Mouse (Mus musculus): ENCODE measurements around the gene Sprr1b. TPM values are rescaled to one million over a fixed set of nuclear protein-coding genes. Genes with fewer than 3 reads are reported as not detected.

Sprr1b gene
- not detected for polyA plus RNA-seq (2014; fragmentation: Illumina TruSeq; extraction: RNeasy Lipid Tissue Mini Kit (QIAGEN cat#74804); ENCODE audit: low read depth, low replicate concordance)

DNA sequence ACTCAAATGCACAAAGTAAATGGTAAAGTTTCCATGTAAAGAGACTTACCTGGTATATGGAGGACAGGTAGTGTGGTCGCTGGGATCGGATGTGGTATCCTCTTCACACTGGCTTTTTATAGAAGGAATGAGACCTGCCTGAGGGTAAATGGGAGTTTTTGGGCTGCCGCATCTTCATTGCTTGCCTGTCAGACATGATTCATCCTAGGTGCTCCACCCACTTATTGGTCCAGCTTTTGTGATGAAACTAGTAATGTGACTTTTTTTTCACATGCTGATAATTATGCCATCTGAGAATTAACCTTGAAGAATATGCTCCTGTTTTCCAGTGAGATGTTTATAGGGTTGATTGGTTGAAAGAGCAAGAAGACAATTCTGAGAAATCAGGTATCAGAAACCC is at the start of gene Sprr1b:
Gene Sprr1b (minus strand): TSS at position 101 of the 400 bp plus-strand sequence.

DNA sequence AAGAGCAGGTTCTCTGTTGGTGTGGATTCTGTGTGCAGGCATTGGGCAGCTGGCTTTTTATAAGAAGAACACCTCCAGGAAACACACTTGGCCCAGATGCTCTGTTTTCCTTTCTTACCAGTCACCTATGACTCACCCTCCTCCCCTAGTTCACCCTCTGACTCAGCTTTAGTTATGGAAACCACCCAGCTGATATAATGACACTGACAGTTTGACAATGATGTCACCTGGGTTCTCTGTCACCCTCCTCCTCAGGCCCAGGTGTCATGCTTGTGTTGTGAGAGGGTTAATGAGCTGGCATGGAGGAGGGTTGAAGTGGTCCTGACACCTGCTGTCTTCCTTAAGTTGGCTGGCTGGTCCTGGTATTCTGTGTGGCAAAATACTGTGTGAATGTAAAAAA is 47.3 kb upstream of the Sprr1b start, which contains the start of gene Sprr1a:
Gene Sprr1a (minus strand): TSS at position 33 of the 400 bp plus-strand sequence.

DNA sequence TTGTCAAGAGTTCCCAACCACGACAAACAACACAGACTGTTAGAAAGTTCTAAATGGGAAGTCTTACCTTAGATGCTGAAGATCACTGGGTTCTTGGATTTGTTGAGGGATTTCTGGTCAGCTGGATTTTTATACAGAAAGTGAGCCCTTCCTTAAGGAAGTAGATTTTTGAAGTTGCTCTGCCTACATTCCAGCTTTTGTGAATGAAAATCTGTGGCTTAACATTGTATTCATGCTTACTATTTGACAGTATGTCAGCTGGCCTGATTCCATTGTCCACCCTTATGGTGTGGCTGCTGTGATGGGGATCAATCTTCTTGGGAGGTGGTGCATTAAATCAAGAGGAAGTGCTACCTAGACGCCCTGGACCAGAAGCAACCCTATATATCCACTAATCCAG is 20.0 kb upstream of the Sprr1b start, which contains the start of gene Sprr3:
Gene Sprr3 (minus strand): TSS at position 101 of the 400 bp plus-strand sequence.

DNA sequence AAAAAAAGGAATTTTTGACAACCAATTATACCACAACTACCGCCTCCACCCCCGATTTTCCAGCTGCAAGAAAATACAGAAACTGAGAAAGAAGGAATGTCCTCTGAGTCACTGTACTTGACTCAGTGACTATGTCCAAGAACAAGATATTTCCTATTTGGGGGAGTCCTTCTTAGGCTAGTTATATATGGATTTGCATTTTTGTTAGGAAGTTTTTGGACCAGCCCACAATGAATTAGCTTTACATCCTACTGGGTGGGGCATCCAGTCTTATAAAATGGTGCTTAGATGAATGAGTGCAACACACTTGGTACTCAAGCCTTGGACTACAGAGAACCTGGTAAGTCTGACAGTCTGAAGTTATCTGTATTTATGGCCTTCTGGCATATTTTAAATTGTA is 6.3 kb downstream of the Sprr1b start, which contains the start of gene Sprr2k:
Gene Sprr2k (plus strand): TSS at position 301 of the 400 bp plus-strand sequence.

DNA sequence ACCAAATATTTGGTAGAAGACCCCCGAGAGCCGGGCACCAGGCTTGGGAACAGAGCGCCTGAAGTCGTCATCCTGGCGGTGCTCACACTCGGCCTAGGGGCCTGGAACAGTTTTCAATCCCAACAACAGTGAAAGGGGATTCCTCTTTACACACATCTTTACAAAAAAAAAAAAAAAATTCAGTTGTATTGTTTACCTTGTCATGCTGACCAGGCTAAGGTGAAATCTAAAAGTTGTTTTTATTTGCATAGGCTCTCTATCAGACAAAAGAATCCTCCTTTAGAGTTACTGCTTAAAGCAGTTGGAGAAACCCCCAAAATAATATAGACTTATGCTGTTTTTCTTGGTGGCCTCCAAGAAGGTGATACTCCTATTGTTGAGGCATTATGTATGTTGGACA is 9.3 kb downstream of the Sprr1b start, which contains the start of gene Gm9774:
Gene Gm9774 (minus strand): TSS at position 101 of the 400 bp plus-strand sequence.

DNA sequence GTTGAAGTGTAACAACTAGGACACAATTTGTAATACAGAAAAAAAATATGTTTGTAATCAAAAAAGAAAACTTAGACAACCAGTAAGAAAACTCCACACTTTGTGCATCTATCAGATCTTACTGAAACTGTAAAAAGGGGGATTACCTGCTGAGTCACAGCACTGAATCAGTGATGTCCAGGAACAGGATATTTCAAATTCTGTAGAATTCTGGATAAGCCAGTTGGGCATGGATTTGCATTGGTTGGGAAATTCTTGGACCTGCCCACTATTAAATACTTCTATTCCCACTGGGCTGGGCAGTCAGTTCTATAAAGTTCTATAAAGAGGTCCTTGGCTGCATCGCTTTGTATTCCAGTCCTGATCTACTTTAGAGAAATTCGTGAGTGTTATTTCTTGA is 20.8 kb downstream of the Sprr1b start, which contains the start of gene Sprr2j-ps:
Gene Sprr2j-ps (plus strand): TSS at position 301 of the 400 bp plus-strand sequence.

DNA sequence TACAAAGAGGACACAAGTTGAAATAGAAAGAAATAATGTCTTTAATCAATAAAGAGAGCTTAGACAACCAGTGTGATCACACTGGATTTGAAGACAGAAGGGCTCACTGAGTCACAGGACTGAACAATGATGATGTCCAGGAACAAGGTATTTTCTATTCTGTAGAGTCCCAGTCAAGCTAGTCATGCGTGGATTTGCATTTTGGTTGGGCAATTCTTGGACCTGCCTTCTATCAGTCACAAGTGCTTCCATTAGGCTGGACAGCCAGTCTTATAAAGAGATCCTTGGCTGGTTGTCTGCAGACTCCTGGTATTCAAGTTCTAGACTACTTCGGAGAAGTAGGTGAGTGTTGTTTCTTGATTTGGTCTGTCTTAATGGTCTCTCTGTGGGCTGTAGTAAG is 30.9 kb downstream of the Sprr1b start, which contains the start of gene Sprr2i:
Gene Sprr2i (plus strand): TSS at position 301 of the 400 bp plus-strand sequence.

Other genes with a start within 250 kb of the Sprr1b start
- not detected for gene Sprr2a1, start 223.0 kb downstream of the Sprr1b start, polyA plus RNA-seq (2014; fragmentation: Illumina TruSeq; extraction: RNeasy Lipid Tissue Mini Kit (QIAGEN cat#74804); ENCODE audit: low read depth, low replicate concordance)
- gene Sprr2a2, start 222.9 kb downstream of the Sprr1b start, polyA plus RNA-seq (2014; fragmentation: Illumina TruSeq; extraction: RNeasy Lipid Tissue Mini Kit (QIAGEN cat#74804); ENCODE audit: low read depth, low replicate concordance): 0.83 TPM
- not detected for gene Sprr2a3, start 153.4 kb downstream of the Sprr1b start, polyA plus RNA-seq (2014; fragmentation: Illumina TruSeq; extraction: RNeasy Lipid Tissue Mini Kit (QIAGEN cat#74804); ENCODE audit: low read depth, low replicate concordance)
- gene Sprr2b, start 122.2 kb downstream of the Sprr1b start, polyA plus RNA-seq (2014; fragmentation: Illumina TruSeq; extraction: RNeasy Lipid Tissue Mini Kit (QIAGEN cat#74804); ENCODE audit: low read depth, low replicate concordance): not detected
- gene Sprr2d, start 99.6 kb downstream of the Sprr1b start, polyA plus RNA-seq (2014; fragmentation: Illumina TruSeq; extraction: RNeasy Lipid Tissue Mini Kit (QIAGEN cat#74804); ENCODE audit: low read depth, low replicate concordance): not detected
- not detected for gene Sprr2e, start 86.6 kb downstream of the Sprr1b start, polyA plus RNA-seq (2014; fragmentation: Illumina TruSeq; extraction: RNeasy Lipid Tissue Mini Kit (QIAGEN cat#74804); ENCODE audit: low read depth, low replicate concordance)
- gene Sprr2f, start 73.6 kb downstream of the Sprr1b start, polyA plus RNA-seq (2014; fragmentation: Illumina TruSeq; extraction: RNeasy Lipid Tissue Mini Kit (QIAGEN cat#74804); ENCODE audit: low read depth, low replicate concordance): not detected
- gene Sprr2h, start 53.1 kb downstream of the Sprr1b start, polyA plus RNA-seq (2014; fragmentation: Illumina TruSeq; extraction: RNeasy Lipid Tissue Mini Kit (QIAGEN cat#74804); ENCODE audit: low read depth, low replicate concordance): not detected
- gene Sprr2i, start 30.8 kb downstream of the Sprr1b start, polyA plus RNA-seq (2014; fragmentation: Illumina TruSeq; extraction: RNeasy Lipid Tissue Mini Kit (QIAGEN cat#74804); ENCODE audit: low read depth, low replicate concordance): not detected
- not detected for gene Sprr2j-ps, start 20.7 kb downstream of the Sprr1b start, polyA plus RNA-seq (2014; fragmentation: Illumina TruSeq; extraction: RNeasy Lipid Tissue Mini Kit (QIAGEN cat#74804); ENCODE audit: low read depth, low replicate concordance)
- gene Gm9774, start 9.4 kb downstream of the Sprr1b start, polyA plus RNA-seq (2014; fragmentation: Illumina TruSeq; extraction: RNeasy Lipid Tissue Mini Kit (QIAGEN cat#74804); ENCODE audit: low read depth, low replicate concordance): 4.8 TPM
- not detected for gene Sprr2k, start 6.2 kb downstream of the Sprr1b start, polyA plus RNA-seq (2014; fragmentation: Illumina TruSeq; extraction: RNeasy Lipid Tissue Mini Kit (QIAGEN cat#74804); ENCODE audit: low read depth, low replicate concordance)
- not detected for gene Sprr3, start 19.9 kb upstream of the Sprr1b start, polyA plus RNA-seq (2014; fragmentation: Illumina TruSeq; extraction: RNeasy Lipid Tissue Mini Kit (QIAGEN cat#74804); ENCODE audit: low read depth, low replicate concordance)
- not detected for gene Sprr1a, start 47.1 kb upstream of the Sprr1b start, polyA plus RNA-seq (2014; fragmentation: Illumina TruSeq; extraction: RNeasy Lipid Tissue Mini Kit (QIAGEN cat#74804); ENCODE audit: low read depth, low replicate concordance)
- gene Sprr4, start 61.7 kb upstream of the Sprr1b start, polyA plus RNA-seq (2014; fragmentation: Illumina TruSeq; extraction: RNeasy Lipid Tissue Mini Kit (QIAGEN cat#74804); ENCODE audit: low read depth, low replicate concordance): not detected
- not detected for gene 2310046K23Rik, start 95.7 kb upstream of the Sprr1b start, polyA plus RNA-seq (2014; fragmentation: Illumina TruSeq; extraction: RNeasy Lipid Tissue Mini Kit (QIAGEN cat#74804); ENCODE audit: low read depth, low replicate concordance)
- gene Ivl, start 134.9 kb upstream of the Sprr1b start, polyA plus RNA-seq (2014; fragmentation: Illumina TruSeq; extraction: RNeasy Lipid Tissue Mini Kit (QIAGEN cat#74804); ENCODE audit: low read depth, low replicate concordance): not detected
- 191 TPM for gene Smcp, start 150.2 kb upstream of the Sprr1b start, polyA plus RNA-seq (2014; fragmentation: Illumina TruSeq; extraction: RNeasy Lipid Tissue Mini Kit (QIAGEN cat#74804); ENCODE audit: low read depth, low replicate concordance)
- not detected for gene 2210017I01Rik, start 168.7 kb upstream of the Sprr1b start, polyA plus RNA-seq (2014; fragmentation: Illumina TruSeq; extraction: RNeasy Lipid Tissue Mini Kit (QIAGEN cat#74804); ENCODE audit: low read depth, low replicate concordance)
- gene Lce6a, start 182.9 kb upstream of the Sprr1b start, polyA plus RNA-seq (2014; fragmentation: Illumina TruSeq; extraction: RNeasy Lipid Tissue Mini Kit (QIAGEN cat#74804); ENCODE audit: low read depth, low replicate concordance): not detected
- gene Lce1a1, start 209.5 kb upstream of the Sprr1b start, polyA plus RNA-seq (2014; fragmentation: Illumina TruSeq; extraction: RNeasy Lipid Tissue Mini Kit (QIAGEN cat#74804); ENCODE audit: low read depth, low replicate concordance): not detected
- not detected for gene Lce1b, start 218.1 kb upstream of the Sprr1b start, polyA plus RNA-seq (2014; fragmentation: Illumina TruSeq; extraction: RNeasy Lipid Tissue Mini Kit (QIAGEN cat#74804); ENCODE audit: low read depth, low replicate concordance)
- gene Lce1a2, start 231.5 kb upstream of the Sprr1b start, polyA plus RNA-seq (2014; fragmentation: Illumina TruSeq; extraction: RNeasy Lipid Tissue Mini Kit (QIAGEN cat#74804); ENCODE audit: low read depth, low replicate concordance): not detected
- gene Lce1c, start 240.5 kb upstream of the Sprr1b start, polyA plus RNA-seq (2014; fragmentation: Illumina TruSeq; extraction: RNeasy Lipid Tissue Mini Kit (QIAGEN cat#74804); ENCODE audit: low read depth, low replicate concordance): not detected
- not detected for gene Lce1d, start 248.4 kb upstream of the Sprr1b start, polyA plus RNA-seq (2014; fragmentation: Illumina TruSeq; extraction: RNeasy Lipid Tissue Mini Kit (QIAGEN cat#74804); ENCODE audit: low read depth, low replicate concordance)

All from adipose tissue, adult 10 weeks (tissue).